Mouse (Mus musculus): ENCODE measurements around the gene Bpnt1. TPM values are rescaled to one million over a fixed set of nuclear protein-coding genes. Genes with fewer than 3 reads are reported as not detected.

Bpnt1 gene
- polyA plus RNA-seq, 1 experiment, result 54.0 TPM

DNA sequence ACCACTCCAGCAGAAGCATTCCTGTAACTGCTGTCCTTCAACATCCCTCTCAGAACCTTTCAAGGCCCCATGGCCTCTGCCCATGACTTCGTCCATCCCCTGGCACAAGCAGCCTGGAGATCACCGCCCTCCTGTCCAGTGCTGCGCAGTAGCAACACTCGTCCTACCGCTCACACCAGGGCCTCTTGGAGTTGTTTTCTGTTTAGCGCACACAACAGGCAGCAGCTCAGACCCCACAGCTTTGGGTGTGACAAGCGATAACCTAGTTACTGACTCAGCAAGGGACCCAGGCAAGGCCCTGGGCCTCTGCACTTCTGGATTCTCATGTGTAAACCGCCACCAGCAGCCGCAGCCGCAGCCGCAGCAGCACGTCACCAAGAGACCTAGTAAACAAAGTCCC is 25.1 kb upstream of the Bpnt1 start:
- peaks cover under 1% of the 10 kb centered on the region; the same call in 1 of the 2 replicates for H3K36me3 ChIP-seq (ENCODE audit: control insufficient read depth, insufficient read depth, low read length, poor library complexity, severe bottlenecking)
- no peaks in the 10 kb centered on the region for H3K4me1 ChIP-seq (ENCODE audit: control insufficient read depth, insufficient read depth, low read length)
- H3K4me3 ChIP-seq (ENCODE audit: low read depth, low read length), result no peak overlapping the region
- no peak for TF ChIP-seq POLR2A (IDR thresholded peaks at IDR 0.05; ENCODE audit: insufficient read depth, low read length)
- no peaks in the 10 kb centered on the region for H3K27me3 ChIP-seq (ENCODE audit: control insufficient read depth, insufficient read depth, low read length, poor library complexity, severe bottlenecking)
- peaks cover 46% of the 10 kb centered on the region for H3K9me3 ChIP-seq (replicated peaks; ENCODE audit: control insufficient read depth, insufficient read depth, low read length, poor library complexity, severe bottlenecking)
- H3K9ac ChIP-seq (ENCODE audit: low read depth, poor library complexity, severe bottlenecking), result no peak overlapping the region
- H3K27ac ChIP-seq (ENCODE audit: insufficient read depth, low read length), result no peak overlapping the region

DNA sequence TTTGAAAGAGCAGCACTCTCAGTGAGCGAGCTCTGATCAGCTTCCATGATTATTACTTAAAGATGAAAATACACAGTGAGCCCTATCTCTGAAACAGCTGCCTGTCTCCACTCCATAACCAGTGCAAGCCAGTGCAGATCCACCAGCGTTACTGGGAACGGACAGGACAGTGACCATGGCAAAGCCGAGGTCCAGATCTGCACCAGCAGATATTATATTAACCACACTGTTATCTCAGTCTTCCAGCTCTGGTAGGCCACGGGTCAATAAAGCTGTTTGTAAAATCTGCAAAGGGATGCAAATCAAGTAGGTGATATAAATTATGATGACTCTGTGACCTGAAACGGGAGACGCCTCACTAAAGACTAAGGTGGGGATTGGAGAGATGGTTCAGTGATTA is 24.3 kb upstream of the Bpnt1 start:
- Histone ChIP-seq H3K4me1 (ENCODE audit: control insufficient read depth, insufficient read depth, low read length) (no peaks in the 10 kb centered on the region), H3K27me3 (ENCODE audit: control insufficient read depth, insufficient read depth, low read length, poor library complexity, severe bottlenecking) (no peaks in the 10 kb centered on the region), H3K9me3 (replicated peaks; ENCODE audit: control insufficient read depth, insufficient read depth, low read length, poor library complexity, severe bottlenecking) (peaks cover 38% of the 10 kb centered on the region), H3K9ac (ENCODE audit: low read depth, poor library complexity, severe bottlenecking) (no peak overlapping the region), H3K27ac (ENCODE audit: insufficient read depth, low read length) (no peak overlapping the region), H3K4me3 (ENCODE audit: low read depth, low read length) (no peak overlapping the region), H3K36me3 (ENCODE audit: control insufficient read depth, insufficient read depth, low read length, poor library complexity, severe bottlenecking) (peaks cover 6% of the 10 kb centered on the region)
- TF ChIP-seq EP300 (IDR thresholded peaks at IDR 0.05; ENCODE audit: insufficient read depth, low read depth, low read length), result no peak
- no peak for TF ChIP-seq CTCF (IDR thresholded peaks at IDR 0.05; ENCODE audit: low read depth, low read length)
- TF ChIP-seq POLR2A (IDR thresholded peaks at IDR 0.05; ENCODE audit: insufficient read depth, low read length), result no peak

DNA sequence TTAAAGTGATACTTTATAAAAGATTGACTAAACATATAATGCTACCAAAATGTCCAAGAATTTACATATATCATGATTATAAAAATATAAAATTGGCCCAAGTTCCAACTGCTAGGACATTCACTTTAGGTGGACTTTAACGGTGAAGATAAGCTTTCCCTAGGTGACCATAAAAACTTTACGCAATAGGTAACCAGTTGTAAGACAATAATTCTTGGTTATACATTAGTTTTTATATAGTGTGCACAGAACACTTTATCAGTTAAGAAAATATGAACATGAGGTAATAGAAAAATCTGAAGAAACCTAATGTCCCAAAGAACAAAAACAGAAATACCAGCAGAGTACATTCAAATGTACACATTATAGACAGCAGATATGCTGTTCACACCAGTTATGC is 23.6 kb upstream of the Bpnt1 start:
- TF ChIP-seq EP300 (IDR thresholded peaks at IDR 0.05; ENCODE audit: insufficient read depth, low read depth, low read length) (no peak), CTCF (IDR thresholded peaks at IDR 0.05; ENCODE audit: low read depth, low read length) (no peak), POLR2A (IDR thresholded peaks at IDR 0.05; ENCODE audit: insufficient read depth, low read length) (no peak)
- H3K9ac ChIP-seq (ENCODE audit: low read depth, poor library complexity, severe bottlenecking), result no peak overlapping the region
- no peak overlapping the region for H3K4me3 ChIP-seq (ENCODE audit: low read depth, low read length)
- no peak overlapping the region for H3K27ac ChIP-seq (ENCODE audit: insufficient read depth, low read length)
- peaks cover 31% of the 10 kb centered on the region for H3K9me3 ChIP-seq (replicated peaks; ENCODE audit: control insufficient read depth, insufficient read depth, low read length, poor library complexity, severe bottlenecking)
- H3K4me1 ChIP-seq (ENCODE audit: control insufficient read depth, insufficient read depth, low read length), result no peaks in the 10 kb centered on the region
- no peaks in the 10 kb centered on the region for H3K27me3 ChIP-seq (ENCODE audit: control insufficient read depth, insufficient read depth, low read length, poor library complexity, severe bottlenecking)
- H3K36me3 ChIP-seq (ENCODE audit: control insufficient read depth, insufficient read depth, low read length, poor library complexity, severe bottlenecking), result peaks cover 6% of the 10 kb centered on the region

DNA sequence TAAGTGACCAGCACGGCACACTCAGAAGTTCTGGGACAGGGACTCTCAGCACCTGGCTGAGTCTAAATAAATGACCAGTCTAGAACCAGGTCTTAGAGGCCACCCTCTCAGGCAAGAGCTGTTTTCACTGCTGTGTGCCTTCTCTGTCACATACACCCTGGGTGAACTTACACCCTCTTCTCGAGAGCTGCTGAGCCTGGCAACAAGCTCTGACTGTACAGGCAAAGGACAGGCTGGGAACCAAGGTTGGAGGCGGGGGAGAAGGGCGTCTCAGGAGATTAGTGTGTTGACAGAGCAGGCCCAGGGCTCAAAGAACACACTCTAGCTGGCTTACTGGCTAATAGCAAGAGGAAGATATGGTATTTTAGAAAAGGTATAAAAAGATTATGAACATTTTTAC is 23.0 kb upstream of the Bpnt1 start:
- Histone ChIP-seq H3K9ac (ENCODE audit: low read depth, poor library complexity, severe bottlenecking) (no peak overlapping the region), H3K4me1 (ENCODE audit: control insufficient read depth, insufficient read depth, low read length) (no peaks in the 10 kb centered on the region), H3K27me3 (ENCODE audit: control insufficient read depth, insufficient read depth, low read length, poor library complexity, severe bottlenecking) (no peaks in the 10 kb centered on the region), H3K27ac (ENCODE audit: insufficient read depth, low read length) (no peak overlapping the region), H3K36me3 (ENCODE audit: control insufficient read depth, insufficient read depth, low read length, poor library complexity, severe bottlenecking) (peaks cover 10% of the 10 kb centered on the region), H3K4me3 (ENCODE audit: low read depth, low read length) (no peak overlapping the region), H3K9me3 (replicated peaks; ENCODE audit: control insufficient read depth, insufficient read depth, low read length, poor library complexity, severe bottlenecking) (peaks cover 27% of the 10 kb centered on the region)
- no peak for TF ChIP-seq POLR2A (IDR thresholded peaks at IDR 0.05; ENCODE audit: insufficient read depth, low read length)
- no peak for TF ChIP-seq EP300 (IDR thresholded peaks at IDR 0.05; ENCODE audit: insufficient read depth, low read depth, low read length)
- no peak for TF ChIP-seq CTCF (IDR thresholded peaks at IDR 0.05; ENCODE audit: low read depth, low read length)

DNA sequence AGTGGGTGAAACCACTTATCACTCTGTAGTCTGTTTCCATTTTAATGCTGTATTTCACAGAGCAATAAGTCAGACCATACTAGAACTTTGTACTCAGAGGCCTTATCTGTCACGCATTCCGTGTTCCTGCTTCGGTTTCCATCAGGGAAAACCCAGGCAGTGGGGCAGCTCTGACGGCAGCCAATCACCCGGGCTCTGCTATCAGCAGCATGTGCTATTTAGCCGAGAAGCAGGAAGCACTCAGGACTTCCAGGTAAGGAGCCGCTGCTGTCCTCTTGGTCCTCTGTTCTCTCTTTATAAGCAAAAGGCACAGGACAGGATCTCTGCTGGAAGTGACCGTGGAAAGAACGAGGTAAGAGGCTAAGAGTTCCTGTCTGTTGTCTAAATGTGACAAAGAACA is 20.0 kb upstream of the Bpnt1 start:
- Histone ChIP-seq H3K9ac (ENCODE audit: low read depth, poor library complexity, severe bottlenecking) (no peak overlapping the region), H3K4me3 (ENCODE audit: low read depth, low read length) (no peak overlapping the region), H3K9me3 (replicated peaks; ENCODE audit: control insufficient read depth, insufficient read depth, low read length, poor library complexity, severe bottlenecking) (peaks cover 18% of the 10 kb centered on the region), H3K4me1 (ENCODE audit: control insufficient read depth, insufficient read depth, low read length) (no peaks in the 10 kb centered on the region), H3K36me3 (ENCODE audit: control insufficient read depth, insufficient read depth, low read length, poor library complexity, severe bottlenecking) (peaks cover 12% of the 10 kb centered on the region), H3K27ac (ENCODE audit: insufficient read depth, low read length) (no peak overlapping the region), H3K27me3 (ENCODE audit: control insufficient read depth, insufficient read depth, low read length, poor library complexity, severe bottlenecking) (no peaks in the 10 kb centered on the region)
- no peak for TF ChIP-seq POLR2A (IDR thresholded peaks at IDR 0.05; ENCODE audit: insufficient read depth, low read length)
- no peak for TF ChIP-seq EP300 (IDR thresholded peaks at IDR 0.05; ENCODE audit: insufficient read depth, low read depth, low read length)
- no peak for TF ChIP-seq CTCF (IDR thresholded peaks at IDR 0.05; ENCODE audit: low read depth, low read length)

DNA sequence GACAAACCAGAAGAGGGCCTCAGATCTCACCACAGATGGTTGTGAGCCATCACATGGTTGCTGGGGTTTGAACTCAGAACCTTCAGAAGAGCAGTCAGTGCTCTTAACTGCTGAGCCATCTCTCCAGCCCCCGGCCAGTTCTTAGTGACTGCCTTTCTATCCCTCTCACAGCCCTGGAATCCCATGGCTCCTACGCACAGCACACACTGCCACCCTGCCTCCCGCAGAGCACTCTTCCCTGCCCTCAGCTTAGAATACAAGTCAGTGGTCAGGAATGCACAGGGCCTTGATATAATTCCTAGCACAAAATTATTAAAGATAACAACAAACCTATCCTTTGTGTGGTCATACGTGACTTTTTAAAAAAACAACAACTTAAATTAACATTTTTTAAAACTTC is 17.4 kb upstream of the Bpnt1 start:
- Histone ChIP-seq H3K4me1 (ENCODE audit: control insufficient read depth, insufficient read depth, low read length) (no peaks in the 10 kb centered on the region), H3K9ac (ENCODE audit: low read depth, poor library complexity, severe bottlenecking) (no peak overlapping the region), H3K27me3 (ENCODE audit: control insufficient read depth, insufficient read depth, low read length, poor library complexity, severe bottlenecking) (no peaks in the 10 kb centered on the region), H3K9me3 (replicated peaks; ENCODE audit: control insufficient read depth, insufficient read depth, low read length, poor library complexity, severe bottlenecking) (no peaks in the 10 kb centered on the region), H3K4me3 (ENCODE audit: low read depth, low read length) (no peak overlapping the region), H3K36me3 (ENCODE audit: control insufficient read depth, insufficient read depth, low read length, poor library complexity, severe bottlenecking) (peaks cover 15% of the 10 kb centered on the region), H3K27ac (ENCODE audit: insufficient read depth, low read length) (no peak overlapping the region)
- TF ChIP-seq EP300 (IDR thresholded peaks at IDR 0.05; ENCODE audit: insufficient read depth, low read depth, low read length), result no peak
- no peak for TF ChIP-seq CTCF (IDR thresholded peaks at IDR 0.05; ENCODE audit: low read depth, low read length)
- TF ChIP-seq POLR2A (IDR thresholded peaks at IDR 0.05; ENCODE audit: insufficient read depth, low read length), result no peak
